Mouse (Mus musculus) adrenal gland, adult 8-10 months (tissue): ENCODE measurements around the gene Nfix. TPM values are rescaled to one million over a fixed set of nuclear protein-coding genes. Genes with fewer than 3 reads are reported as not detected.
"Not testable (repeated sequence)": the region's sequence is repeated elsewhere in the genome, so short reads cannot be mapped to it uniquely, and the experiment has no call there.

Experiments
- DNase-seq: peaks from one replicate; pipeline ENCODE4 v3.0.0; 2022
- total RNA-seq, 4 experiments: library from RNA; stranded (reverse); gene quantifications; 2 replicates each; pipeline ENCODE4 v1.2.4; 2022

Nfix gene
- total RNA-seq, 4 experiments from 2014 or later, result 99.6 to 150 (median 117) TPM

- no peak for DNase-seq
Observed at GRCm38 (mm10) chr8:84832759-84833742, 32.9 kb upstream of the Nfix start.

GRCm38 (mm10) chr8:84832034-84832717 is 32.0 kb upstream of the Nfix start:
- peak; percentile 62 for DNase-seq

- DNase-seq, result no peak
Observed at GRCm38 (mm10) chr8:84831490-84831889, 31.3 kb upstream of the Nfix start, which contains the start of gene Gadd45gip1. TSS of gene Gadd45gip1 (plus strand) at chr8:84831522.

GRCm38 (mm10) chr8:84826518-84826917 is 26.4 kb upstream of the Nfix start:
- not testable (repeated sequence) for DNase-seq

GRCm38 (mm10) chr8:84825636-84826035 is 25.5 kb upstream of the Nfix start:
- DNase-seq, result no peak

GRCm38 (mm10) chr8:84823653-84824052 is 23.5 kb upstream of the Nfix start:
- no peak for DNase-seq

GRCm38 (mm10) chr8:84822723-84823122 is 22.6 kb upstream of the Nfix start, which contains the start of gene Dand5:
TSS of gene Dand5 (minus strand) at chr8:84822823.
- no peak for DNase-seq

GRCm38 (mm10) chr8:84816117-84816516 is 16.0 kb upstream of the Nfix start:
- no peak for DNase-seq

GRCm38 (mm10) chr8:84815547-84815946 is 15.4 kb upstream of the Nfix start:
- peak; percentile 86 for DNase-seq

- DNase-seq, result no peak
Observed at GRCm38 (mm10) chr8:84814555-84815441, 14.7 kb upstream of the Nfix start.

- no peak for DNase-seq
Observed at GRCm38 (mm10) chr8:84814240-84814554, 14.1 kb upstream of the Nfix start.

GRCm38 (mm10) chr8:84813830-84814229 is 13.7 kb upstream of the Nfix start:
- no peak for DNase-seq

GRCm38 (mm10) chr8:84813059-84813458 is 12.9 kb upstream of the Nfix start:
- DNase-seq, result peak; percentile 58

GRCm38 (mm10) chr8:84811303-84811702 is 11.2 kb upstream of the Nfix start:
- DNase-seq, result no peak

GRCm38 (mm10) chr8:84810896-84811295 is 10.8 kb upstream of the Nfix start:
- DNase-seq, result peak; percentile 87

- no peak for DNase-seq
Observed at GRCm38 (mm10) chr8:84809941-84810280, 9.8 kb upstream of the Nfix start.

- DNase-seq, result no peak
Observed at GRCm38 (mm10) chr8:84809109-84809940, 9.2 kb upstream of the Nfix start.

GRCm38 (mm10) chr8:84806031-84806430 is 5.9 kb upstream of the Nfix start:
- DNase-seq, result no peak

- DNase-seq, result peak; percentile 38
Observed at GRCm38 (mm10) chr8:84799136-84799931, 810 bp downstream of the Nfix start.

GRCm38 (mm10) chr8:84798446-84799135 is 1.6 kb downstream of the Nfix start:
- no peak for DNase-seq
